Mouse (Mus musculus): ENCODE results near the gene Cfap97.

DNA sequence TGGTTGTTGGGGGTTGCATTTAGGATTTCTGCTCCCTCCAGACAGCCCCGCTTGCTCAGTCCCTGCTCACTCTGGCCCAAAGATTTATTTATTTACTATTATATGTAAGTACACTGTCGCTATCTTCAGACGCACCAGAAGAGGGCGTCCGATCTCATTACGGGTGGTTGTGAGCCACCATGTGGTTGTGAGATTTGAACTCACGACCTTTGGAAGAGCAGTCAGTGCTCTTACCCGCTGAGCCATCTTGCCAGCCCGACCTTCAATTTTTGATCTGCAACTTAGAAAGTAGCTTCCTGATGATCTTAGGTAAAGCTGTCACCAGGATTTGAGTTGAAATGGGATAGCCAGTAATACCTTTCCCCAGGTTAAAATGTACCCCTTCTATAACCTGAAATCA, 1.8 kb upstream of the Cfap97 start:
- TF ChIP-seq POLR2A (IDR thresholded peaks at IDR 0.05; ENCODE audit: extremely low read depth, insufficient read depth, low read length) (no peak), CTCF (IDR thresholded peaks at IDR 0.05; ENCODE audit: low read depth, low read length) (no peak)

Data from liver, adult 2 months (tissue).